Mouse (Mus musculus): ENCODE data around the gene Smtnl1.

Smtnl1 gene

GRCm38 (mm10) chr2:84822552-84822951 is at the start of gene Smtnl1:
Gene Smtnl1, minus strand, starts transcription at chr2:84822652.
- DNase-seq = no peak

GRCm38 (mm10) chr2:84870623-84871160 is 48.2 kb upstream of the Smtnl1 start:
- no peak for DNase-seq

GRCm38 (mm10) chr2:84868977-84869376 is 46.5 kb upstream of the Smtnl1 start:
- DNase-seq = no peak

- peak in 1 of 2 experiments; percentile 13 for DNase-seq
These were observed 46.1 kb upstream of the Smtnl1 start for GRCm38 (mm10) chr2:84868521-84868943.

GRCm38 (mm10) chr2:84865616-84866571 is 43.4 kb upstream of the Smtnl1 start:
- peak in 1 of 2 experiments; percentile 17 for DNase-seq

GRCm38 (mm10) chr2:84862231-84862630 is 39.8 kb upstream of the Smtnl1 start:
- DNase-seq = no peak

- no peak for DNase-seq
These were observed 39.0 kb upstream of the Smtnl1 start for GRCm38 (mm10) chr2:84861430-84861829.

GRCm38 (mm10) chr2:84859991-84860780 is 37.7 kb upstream of the Smtnl1 start:
- DNase-seq = no peak

- no peak for DNase-seq
These were observed 36.1 kb upstream of the Smtnl1 start for GRCm38 (mm10) chr2:84858551-84858950.

- no peak for DNase-seq
These were observed 33.3 kb upstream of the Smtnl1 start for GRCm38 (mm10) chr2:84855732-84856131.

- no peak for DNase-seq
These were observed 28.9 kb upstream of the Smtnl1 start for GRCm38 (mm10) chr2:84851130-84852040.

GRCm38 (mm10) chr2:84850407-84851129 is 28.1 kb upstream of the Smtnl1 start:
- no peak for DNase-seq

- DNase-seq = no peak
These were observed 22.8 kb upstream of the Smtnl1 start for GRCm38 (mm10) chr2:84845226-84845625.

GRCm38 (mm10) chr2:84843654-84844053 is 21.2 kb upstream of the Smtnl1 start:
- DNase-seq = no peak

- DNase-seq = no peak
These were observed 19.5 kb upstream of the Smtnl1 start for GRCm38 (mm10) chr2:84841905-84842304.

- no peak for DNase-seq
These were observed 18.5 kb upstream of the Smtnl1 start for GRCm38 (mm10) chr2:84840748-84841563.

GRCm38 (mm10) chr2:84840016-84840747 is 17.7 kb upstream of the Smtnl1 start:
- no peak for DNase-seq

- no peak for DNase-seq
These were observed 16.8 kb upstream of the Smtnl1 start for GRCm38 (mm10) chr2:84838993-84839980.

GRCm38 (mm10) chr2:84838593-84838949 is 16.1 kb upstream of the Smtnl1 start, which contains the start of gene Slc43a1:
Gene Slc43a1, plus strand, starts transcription at chr2:84838850.
- no peak for DNase-seq

All from cerebellum, postnatal 36 days (tissue).